Mouse (Mus musculus) neural tube, embryonic 14.5 days (tissue): ENCODE data around the gene Fosl1. TPM values are rescaled to one million over a fixed set of nuclear protein-coding genes. Genes with fewer than 3 reads are reported as not detected.
"Not testable (repeated sequence)": the region's sequence is repeated elsewhere in the genome, so short reads cannot be mapped to it uniquely, and the experiment has no call there.

Source experiments
- ATAC-seq: fragments of 200-750 bp; cut with Nextera tagmentation; 2 replicates; pipeline ENCODE4 v1.8.0; 2017; ENCODE audit warnings: low read depth, mild to moderate bottlenecking, moderate TSS enrichment, moderate library complexity
- H3K27ac ChIP-seq: fragments of 300-500 bp; sonication (generic); 2 replicates; pipeline ENCODE4 v1.5.1; 2014; ENCODE audit warnings: low read depth, mild to moderate bottlenecking, control low read depth, low read length, moderate library complexity, mixed read lengths
- H3K27me3 ChIP-seq: fragments of 300-500 bp; sonication (generic); 2 replicates; pipeline ENCODE4 v1.6.1; 2014; ENCODE audit warnings: low read length; ENCODE audit not compliant: control insufficient read depth, insufficient read depth
- H3K36me3 ChIP-seq: fragments of 300-500 bp; sonication (generic); 2 replicates; pipeline ENCODE4 v1.6.1; 2014; ENCODE audit warnings: low read length, mixed read lengths; ENCODE audit not compliant: control insufficient read depth, insufficient read depth
- H3K4me1 ChIP-seq: fragments of 300-500 bp; sonication (generic); 2 replicates; pipeline ENCODE4 v1.6.1; 2014; ENCODE audit warnings: low read length; ENCODE audit not compliant: control insufficient read depth, insufficient read depth
- H3K4me2 ChIP-seq: fragments of 300-500 bp; sonication (generic); 2 replicates; pipeline ENCODE4 v1.6.1; 2014; ENCODE audit warnings: mild to moderate bottlenecking, low read depth, low read length, control low read depth
- H3K4me3 ChIP-seq: fragments of 300-500 bp; sonication (generic); 2 replicates; pipeline ENCODE4 v1.5.1; 2014; ENCODE audit warnings: low read depth, low read length, control low read depth, mixed read lengths
- H3K9ac ChIP-seq: fragments of 300-500 bp; sonication (generic); replicated peaks from 2 replicates; pipeline ENCODE4 v1.6.1; 2014; ENCODE audit warnings: low read depth, mild to moderate bottlenecking, control low read depth, low read length, mixed read lengths
- H3K9me3 ChIP-seq: fragments of 300-500 bp; sonication (generic); 2 replicates; pipeline ENCODE4 v1.6.1; 2016; ENCODE audit warnings: low read length; ENCODE audit not compliant: control insufficient read depth
- WGBS: fragments of 180-500 bp; shearing (Covaris S2); extraction: QIAGEN DNeasy Blood & Tissue Kit; methylation state at CpG from one replicate; pipeline ENCODE4 v1.1.7; 2014; 5-methylcytosine and 5-hydroxymethylcytosine counted together
- polyA plus RNA-seq: library from polyadenylated mRNA; unstranded; fragments of >200 nt; fragmentation: Nextera tagmentation; extraction: Ambion mirVana; gene quantifications from 2 replicates; pipeline ENCODE4 v1.2.1, GENCODE M21; 2014

Fosl1 gene
- polyA plus RNA-seq, result not detected in 2 replicates

DNA sequence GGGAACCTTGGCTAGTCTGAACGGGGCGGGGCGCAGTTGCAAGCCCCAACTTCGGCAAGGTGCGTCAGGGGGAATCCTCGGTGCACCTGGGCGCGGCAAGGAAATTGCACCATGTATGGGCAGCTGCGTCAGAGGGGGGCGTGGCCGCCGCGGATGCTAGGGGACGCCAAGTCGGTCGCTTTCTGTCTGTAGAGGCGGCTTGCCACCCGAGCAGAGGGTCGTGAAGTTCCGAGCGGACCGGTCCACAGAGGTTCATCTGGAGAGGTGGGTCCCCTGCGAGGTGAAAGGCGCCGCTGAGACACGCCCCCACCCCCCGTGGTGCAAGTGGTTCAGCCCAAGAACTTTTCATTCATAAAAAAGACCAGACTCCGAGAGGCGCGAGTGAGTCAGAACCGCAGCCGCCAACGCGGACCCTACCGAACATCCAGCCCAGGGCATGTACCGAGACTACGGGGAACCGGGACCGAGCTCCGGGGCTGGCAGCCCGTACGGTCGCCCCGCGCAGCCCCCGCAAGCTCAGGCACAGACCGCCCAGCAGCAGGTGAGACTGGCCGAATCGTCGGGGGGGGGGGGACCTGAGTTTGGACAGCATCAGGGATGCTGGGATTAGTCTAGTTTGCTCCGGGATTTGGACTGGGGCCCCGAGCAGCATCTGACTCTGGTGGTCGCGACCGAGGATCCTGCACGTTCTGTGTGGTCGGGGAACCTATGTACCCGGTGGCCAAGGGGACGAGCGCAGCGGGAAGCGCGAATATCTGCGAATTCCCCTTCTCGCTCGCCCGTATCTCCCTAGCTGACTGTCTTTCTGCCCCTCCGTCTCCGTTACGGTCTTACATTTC lies at the start of gene Fosl1:
TSS of gene Fosl1 (plus strand) at position 33 of the 839 bp plus-strand sequence.
- Histone ChIP-seq H3K27ac (no peak within 1 kb of the TSS), H3K9ac (peak within 1 kb of the TSS; percentile 47), H3K9me3 (no peaks in the 10 kb centered on the region), H3K4me3 (peak within 1 kb of the TSS; percentile 45), H3K36me3 (no peaks in the 10 kb centered on the region), H3K27me3 (peaks cover 41% of the 10 kb centered on the region), H3K4me1 (peaks cover 10% of the 10 kb centered on the region; the same call in 1 of the 2 replicates), H3K4me2 (peak within 1 kb of the TSS; percentile 95)
- 1% methylated on average over 70 of the region's 70 CpGs for WGBS
- ATAC-seq, result peak; percentile 75; the same call in 1 of the 2 replicates

DNA sequence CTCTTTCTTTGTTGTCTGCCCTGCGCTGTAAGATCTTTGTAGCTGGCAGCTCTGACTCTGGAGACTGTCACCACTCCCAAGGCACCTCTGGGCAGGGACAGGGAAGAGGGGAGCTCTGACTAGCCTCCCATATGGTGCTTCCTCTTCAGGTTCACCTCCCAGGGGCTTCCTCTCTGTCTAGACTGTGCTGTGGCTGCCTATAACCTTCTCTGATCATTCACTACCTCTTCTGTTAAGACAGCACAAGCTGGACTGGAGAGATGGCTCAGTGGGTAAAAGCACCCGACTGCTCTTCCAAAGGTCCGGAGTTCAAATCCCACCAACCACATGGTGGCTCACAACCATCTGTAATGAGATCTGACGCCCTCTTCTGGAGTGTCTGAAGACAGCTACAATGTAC lies 46.3 kb upstream of the Fosl1 start:
- ATAC-seq, H3K4me3 ChIP-seq: not testable (repeated sequence)
- 82% methylated on average over 4 of the region's 4 CpGs for WGBS

DNA sequence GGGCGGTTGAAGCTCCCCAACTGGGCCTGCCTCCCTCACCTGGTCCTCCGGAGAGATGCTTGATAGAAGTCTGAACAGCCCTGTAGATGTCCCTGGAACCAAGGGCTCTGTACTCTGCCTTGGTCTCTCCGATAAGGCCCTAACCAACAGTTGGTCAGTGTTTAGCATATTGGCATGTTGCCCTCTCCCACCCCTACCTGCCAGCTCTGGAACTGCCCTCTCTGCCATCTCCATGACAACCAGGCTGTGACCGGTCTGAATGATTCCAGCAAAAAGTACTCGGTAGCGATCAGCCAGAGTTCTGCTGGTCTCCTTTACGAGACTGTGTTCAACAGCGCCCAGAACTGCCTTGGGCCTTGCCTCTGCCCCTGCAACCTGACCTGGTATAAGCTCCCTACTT lies 45.1 kb upstream of the Fosl1 start, which contains the start of gene Tsga10ip:
TSS of gene Tsga10ip (minus strand) at position 234 of the 400 bp plus-strand sequence.
- Histone ChIP-seq H3K27ac (no peak within 1 kb of the TSS), H3K4me3 (no peak within 1 kb of the TSS), H3K9ac (no peak within 1 kb of the TSS), H3K9me3 (no peaks in the 10 kb centered on the region), H3K36me3 (no peaks in the 10 kb centered on the region), H3K27me3 (no peaks in the 10 kb centered on the region), H3K4me1 (peaks cover 4% of the 10 kb centered on the region), H3K4me2 (no peak within 1 kb of the TSS)
- 71% methylated on average over 8 of the region's 8 CpGs for WGBS
- ATAC-seq, result no peak

More for the DNA sequence above, 46.3 kb upstream of the Fosl1 start:
- not testable (repeated sequence) for H3K4me2 ChIP-seq, H3K27me3 ChIP-seq, H3K9me3 ChIP-seq, H3K27ac ChIP-seq, H3K9ac ChIP-seq, H3K4me1 ChIP-seq, H3K36me3 ChIP-seq

DNA sequence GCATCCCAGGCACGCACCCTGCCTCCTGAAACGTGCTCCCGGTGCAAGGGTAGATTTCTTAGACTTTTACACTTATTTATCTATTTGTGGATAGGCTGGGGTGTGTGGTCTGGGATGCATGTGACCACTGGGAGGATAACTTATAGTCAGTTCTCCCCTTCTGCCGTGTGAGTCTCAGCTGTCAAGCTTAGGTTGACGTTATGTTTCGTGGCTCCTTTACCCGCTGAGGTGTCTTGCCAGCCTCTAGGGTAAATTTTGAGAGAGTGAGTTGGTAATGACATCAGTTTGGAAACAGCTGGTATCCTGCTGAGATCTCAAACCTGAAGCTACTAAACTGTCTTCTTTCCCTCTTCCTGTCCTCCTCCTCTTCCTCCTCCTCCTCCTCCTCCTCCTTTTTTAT lies 41.4 kb upstream of the Fosl1 start:
- H3K9me3 ChIP-seq, result no peaks in the 10 kb centered on the region
- H3K4me1 ChIP-seq, result peaks cover 11% of the 10 kb centered on the region
- no peak for ATAC-seq
- H3K27me3 ChIP-seq, result no peaks in the 10 kb centered on the region
- WGBS, result 19% methylated on average over 7 of the region's 7 CpGs
- H3K27ac ChIP-seq, result peak overlapping the region; percentile 29; the same call in 1 of the 2 replicates
- peak overlapping the region; percentile 8; the same call in 1 of the 2 replicates for H3K9ac ChIP-seq
- peak overlapping the region; percentile 45 for H3K4me2 ChIP-seq
- H3K4me3 ChIP-seq, result peak overlapping the region; percentile 23
- H3K36me3 ChIP-seq, result no peaks in the 10 kb centered on the region

DNA sequence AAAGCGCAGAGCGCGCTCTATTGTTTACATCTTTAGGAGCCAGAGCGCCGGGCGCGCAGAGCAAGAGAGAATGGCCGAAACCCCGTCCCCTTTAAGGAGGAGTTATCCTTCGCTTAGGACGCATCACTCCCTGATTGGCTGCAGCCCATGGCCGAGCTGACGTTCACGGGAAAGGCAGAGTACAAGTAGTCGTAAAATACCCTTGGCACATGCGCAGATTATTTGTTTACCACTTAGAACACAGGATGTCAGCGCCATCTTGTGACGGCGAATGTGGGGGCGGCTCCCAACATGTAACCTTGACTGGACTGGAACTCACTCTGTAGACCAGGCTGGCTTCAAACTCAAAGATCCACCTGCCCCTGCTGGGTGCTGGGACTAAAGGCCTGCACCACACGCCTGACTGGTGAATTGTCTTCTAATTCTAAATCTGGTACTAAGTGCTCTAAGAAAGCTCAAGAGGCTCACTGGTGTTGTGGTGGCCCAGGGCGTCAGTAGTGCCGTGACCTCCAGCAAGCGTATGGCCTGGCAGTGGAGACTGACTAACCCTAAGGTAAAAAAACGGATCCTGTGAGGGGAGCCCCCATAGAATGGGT lies 40.7 kb upstream of the Fosl1 start:
- H3K9ac ChIP-seq, result peak overlapping the region; percentile 66
- WGBS, result 10% methylated on average over 21 of the region's 25 CpGs

DNA sequence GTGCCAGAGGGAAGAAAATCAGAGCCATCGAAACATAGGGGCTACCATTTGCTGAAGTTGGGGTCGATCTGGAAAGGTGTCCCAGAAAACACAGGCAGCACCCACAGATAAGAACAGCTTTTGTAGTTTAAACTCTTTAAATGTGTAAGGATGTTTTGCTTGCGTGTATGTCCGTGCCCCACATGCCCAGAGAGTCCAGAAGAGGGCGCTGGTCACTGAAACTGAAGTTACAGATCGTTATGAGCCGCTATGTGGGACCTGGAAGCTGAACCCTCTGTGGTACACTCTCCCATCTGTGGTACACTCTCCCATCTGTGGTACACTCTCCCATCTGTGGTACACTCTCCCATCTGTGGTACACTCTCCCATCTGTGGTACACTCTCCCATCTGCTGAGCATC lies 40.2 kb upstream of the Fosl1 start:
- Histone ChIP-seq H3K9me3 (no peaks in the 10 kb centered on the region), H3K27ac (peak overlapping the region; percentile 88), H3K4me1 (peaks cover 11% of the 10 kb centered on the region), H3K4me2 (peak overlapping the region; percentile 90), H3K36me3 (no peaks in the 10 kb centered on the region), H3K9ac (peak overlapping the region; percentile 66), H3K4me3 (peak overlapping the region; percentile 58), H3K27me3 (no peaks in the 10 kb centered on the region)
- WGBS, result 16% methylated on average over 7 of the region's 7 CpGs
- ATAC-seq, result peak; percentile 68

More for the DNA sequence above, 40.7 kb upstream of the Fosl1 start:
- peak overlapping the region; percentile 58 for H3K4me3 ChIP-seq
- not testable (repeated sequence) for H3K27me3 ChIP-seq, H3K9me3 ChIP-seq, H3K36me3 ChIP-seq
- peaks cover 11% of the 10 kb centered on the region for H3K4me1 ChIP-seq
- H3K27ac ChIP-seq, result peak overlapping the region; percentile 88
- peak overlapping the region; percentile 90 for H3K4me2 ChIP-seq
- ATAC-seq, result peak; percentile 87

DNA sequence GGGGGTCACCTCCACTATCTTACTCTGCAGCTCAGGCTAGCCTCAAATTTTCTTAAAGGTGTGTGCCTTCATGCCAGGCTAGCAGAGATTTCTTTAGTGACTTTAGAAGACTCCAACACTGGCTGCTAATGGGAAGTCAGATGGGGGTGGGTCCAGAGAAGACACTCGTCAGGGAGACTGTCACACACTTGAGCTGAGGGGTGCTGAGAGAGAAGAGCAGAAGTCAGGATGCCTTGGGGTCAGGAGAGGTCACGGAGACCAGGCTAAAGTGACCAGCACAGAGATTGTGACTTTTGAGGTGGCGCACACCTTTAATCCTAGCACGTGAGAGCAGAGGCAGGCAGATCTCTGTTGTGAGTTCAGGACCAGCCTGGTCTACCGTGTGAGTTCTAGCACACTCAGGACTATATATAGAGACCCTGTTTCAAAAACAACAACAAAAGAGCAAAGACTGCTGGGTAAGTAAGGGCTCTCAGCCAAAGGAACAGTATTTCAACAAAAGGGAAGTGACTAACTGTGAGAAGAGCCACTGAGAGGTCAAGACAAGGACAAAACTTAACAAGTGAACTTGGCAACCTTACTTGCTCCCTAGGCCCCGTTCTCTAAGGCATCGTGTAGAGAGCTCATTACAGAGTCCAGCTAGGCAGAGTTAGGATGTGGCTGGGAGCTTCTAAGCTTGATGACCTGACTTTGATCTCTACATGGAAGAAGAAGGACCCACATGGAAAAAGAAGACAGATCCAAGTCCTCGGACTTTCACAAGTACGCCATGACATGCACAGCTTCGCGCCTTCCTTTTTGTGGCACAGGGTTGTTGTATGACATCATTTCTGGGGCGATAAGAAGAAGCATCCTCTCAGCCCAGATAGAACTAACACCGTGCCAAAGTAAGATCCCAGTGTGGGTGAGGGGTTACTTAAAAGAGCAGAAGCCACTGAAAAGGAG lies 39.0 kb upstream of the Fosl1 start:
- Histone ChIP-seq H3K27ac (no peak overlapping the region), H3K9me3 (no peaks in the 10 kb centered on the region), H3K4me2 (no peak overlapping the region; the same call in 1 of the 2 replicates), H3K9ac (no peak overlapping the region), H3K36me3 (no peaks in the 10 kb centered on the region), H3K4me1 (peaks cover 11% of the 10 kb centered on the region), H3K4me3 (peak overlapping the region; percentile 58; the same call in 1 of the 2 replicates), H3K27me3 (no peaks in the 10 kb centered on the region)
- no peak for ATAC-seq
- 88% methylated on average over 13 of the region's 13 CpGs for WGBS

DNA sequence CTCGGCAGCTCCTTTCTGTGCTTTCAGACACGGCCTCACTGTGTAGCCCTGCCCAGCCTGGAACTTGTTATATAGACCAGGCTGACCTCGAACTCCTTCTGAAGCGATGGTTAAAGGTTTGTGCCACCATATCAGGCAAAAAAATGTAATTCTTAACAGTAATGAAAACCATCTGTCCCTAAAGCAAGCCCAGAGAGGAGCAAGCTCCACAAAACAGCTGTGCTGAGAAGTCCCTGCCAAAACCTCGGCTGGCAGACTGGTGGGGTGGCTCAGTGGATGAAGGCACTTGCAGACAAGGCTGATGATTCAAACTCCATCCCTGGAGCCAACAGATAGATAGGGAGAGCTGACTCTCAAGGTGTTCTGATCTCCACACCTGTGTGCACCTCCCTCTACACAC lies 38.3 kb upstream of the Fosl1 start:
- no peaks in the 10 kb centered on the region for H3K27me3 ChIP-seq
- WGBS, result 84% methylated on average over 5 of the region's 5 CpGs
- no peak overlapping the region for H3K27ac ChIP-seq
- H3K4me1 ChIP-seq, result peaks cover 11% of the 10 kb centered on the region
- H3K4me3 ChIP-seq, result no peak overlapping the region
- no peaks in the 10 kb centered on the region for H3K9me3 ChIP-seq
- no peaks in the 10 kb centered on the region for H3K36me3 ChIP-seq
- H3K9ac ChIP-seq, result no peak overlapping the region
- no peak overlapping the region for H3K4me2 ChIP-seq
- no peak for ATAC-seq
